Comparison of ENCODE assay signal across 1 mouse cellular context in the genomic region with DNA sequence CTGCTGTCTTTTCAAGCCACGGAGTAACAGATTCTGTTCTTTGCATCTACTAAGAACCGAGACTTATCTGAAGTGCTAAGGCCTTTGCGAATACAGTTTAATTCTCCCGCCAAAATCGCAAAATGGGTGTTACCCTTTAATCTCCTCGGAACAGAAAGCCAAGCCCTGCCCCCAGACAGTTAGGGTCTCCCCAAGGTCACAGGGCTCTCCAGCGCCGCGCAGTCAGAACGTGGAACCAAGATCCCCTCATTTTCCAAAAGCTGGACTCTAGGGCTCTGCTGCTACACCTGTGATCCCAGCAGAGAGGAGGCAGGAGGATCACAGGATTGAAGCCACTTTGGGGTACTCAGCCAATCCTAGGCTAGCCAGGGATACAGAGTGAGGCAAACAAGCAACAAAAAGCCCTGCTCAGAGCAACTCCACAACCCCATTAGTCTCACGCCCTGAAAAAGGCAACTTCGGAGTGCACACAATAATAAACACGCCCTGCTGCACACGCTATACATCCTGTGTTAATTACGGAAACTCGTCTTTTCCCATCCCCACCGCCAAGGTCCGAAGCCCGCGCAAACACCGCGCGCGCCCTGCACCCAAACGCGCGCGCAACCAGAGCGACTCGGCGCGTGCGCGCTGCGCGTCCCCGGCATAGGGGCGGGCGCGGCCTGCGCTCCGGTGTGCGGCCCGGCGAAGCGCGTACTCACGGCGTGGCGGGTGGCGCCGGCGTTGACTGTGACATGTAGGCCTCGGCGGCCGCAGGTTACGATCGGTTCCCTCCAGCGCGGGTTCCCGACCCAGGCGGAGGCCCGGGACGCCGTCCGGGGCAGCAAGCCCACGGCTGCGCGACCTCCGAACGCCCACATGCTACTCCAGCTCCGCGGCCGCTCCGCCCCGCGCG.
TF ChIP-seq lines count a peak whose summit lies in the region.

No protein-coding gene starts in this region.

TF ChIP-seq in CH12.LX, 34 proteins besides CTCF, POLR2A, EP300 and RAD21:
- TF ChIP-seq MAX (IDR thresholded peaks at IDR 0.05; ENCODE audit: low read length) = peak; percentile 47; the same call in 1 of the 2 replicates
- no peak for TF ChIP-seq ZKSCAN1 (IDR thresholded peaks at IDR 0.05; ENCODE audit: borderline replicate concordance, low read depth, low read length)
- no peak for TF ChIP-seq PAX5 (IDR thresholded peaks at IDR 0.05; ENCODE audit: low read length)
- TF ChIP-seq POLR2AphosphoS2 (IDR thresholded peaks at IDR 0.05; ENCODE audit: low read depth, low read length) = no peak
- TF ChIP-seq MAFK (IDR thresholded peaks at IDR 0.05; ENCODE audit: insufficient replicate concordance, low read length) = no peak
- TF ChIP-seq UBTF (IDR thresholded peaks at IDR 0.05; ENCODE audit: low read depth, low read length) = no peak
- TF ChIP-seq IRF4 (IDR thresholded peaks at IDR 0.05; ENCODE audit: low read depth, low read length) = no peak
- no peak; the same call in 1 of the 2 replicates for TF ChIP-seq ELF1 (IDR thresholded peaks at IDR 0.05; ENCODE audit: low read depth, low read length)
- no peak for TF ChIP-seq ETS1 (conservative IDR thresholded peaks at IDR 0.05; ENCODE audit: low read depth, low read length)
- TF ChIP-seq MXI1 (IDR thresholded peaks at IDR 0.05; ENCODE audit: low read depth, low read length) = peak; percentile 75
- peak; percentile 63; the same call in 1 of the 2 replicates for TF ChIP-seq MAZ (IDR thresholded peaks at IDR 0.05; ENCODE audit: low read depth, low read length)
- TF ChIP-seq RCOR1 (conservative IDR thresholded peaks at IDR 0.05; ENCODE audit: low read depth, low read length) = no peak
- no peak for TF ChIP-seq USF2 (conservative IDR thresholded peaks at IDR 0.05; ENCODE audit: low read depth, low read length)
- TF ChIP-seq GABPA (IDR thresholded peaks at IDR 0.05; ENCODE audit: insufficient replicate concordance, low read depth, low read length) = no peak
- TF ChIP-seq MYC (IDR thresholded peaks at IDR 0.05; ENCODE audit: low read depth, low read length) = no peak; the same call in none of the 2 replicates
- peak; percentile 78; the same call in 1 of the 2 replicates for TF ChIP-seq E2F4 (IDR thresholded peaks at IDR 0.05; ENCODE audit: insufficient replicate concordance, low read depth, low read length)
- no peak for TF ChIP-seq JUND (conservative IDR thresholded peaks at IDR 0.05; ENCODE audit: low read depth, low read length)
- TF ChIP-seq NELFE (IDR thresholded peaks at IDR 0.05; ENCODE audit: low read depth, low read length) = peak; percentile 67
- TF ChIP-seq CHD1 (IDR thresholded peaks at IDR 0.05; ENCODE audit: low read depth, low read length) = no peak
- TF ChIP-seq BHLHE40 (IDR thresholded peaks at IDR 0.05; ENCODE audit: low read depth, low read length) = no peak
- TF ChIP-seq ZMIZ1 (IDR thresholded peaks at IDR 0.05; ENCODE audit: low read depth, low read length) = peak; percentile 76
- TF ChIP-seq JUN (IDR thresholded peaks at IDR 0.05; ENCODE audit: insufficient read depth, low read depth, low read length) = no peak
- TF ChIP-seq TBP (conservative IDR thresholded peaks at IDR 0.05; ENCODE audit: low read depth, low read length) = no peak
- TF ChIP-seq HCFC1 (IDR thresholded peaks at IDR 0.05; ENCODE audit: low read depth, low read length) = peak; percentile 31; the same call in 1 of the 2 replicates
- 0 out of 2 replicates have a peak, but pooled peaks have one; percentile 40 for TF ChIP-seq KAT2A (IDR thresholded peaks at IDR 0.05; ENCODE audit: insufficient replicate concordance, low read length)
- TF ChIP-seq TCF12 (IDR thresholded peaks at IDR 0.05; ENCODE audit: low read depth, low read length) = peak; percentile 29
- peak; percentile 81 for TF ChIP-seq NRF1 (IDR thresholded peaks at IDR 0.05; ENCODE audit: low read depth, low read length)
- peak; percentile 45 for TF ChIP-seq CHD2 (IDR thresholded peaks at IDR 0.05; ENCODE audit: low read length)
- TF ChIP-seq SIN3A (IDR thresholded peaks at IDR 0.05; ENCODE audit: low read length) = peak; percentile 47
